Mouse (Mus musculus) thymus, postnatal 10 days (tissue): ENCODE data around the gene Nck2.

Experiments
- DNase-seq, 2 experiments: peaks; one replicate each; pipeline ENCODE4 v3.0.0; 2021; ENCODE audit warnings: low spot score in 2 of 2

Nck2 gene

DNA sequence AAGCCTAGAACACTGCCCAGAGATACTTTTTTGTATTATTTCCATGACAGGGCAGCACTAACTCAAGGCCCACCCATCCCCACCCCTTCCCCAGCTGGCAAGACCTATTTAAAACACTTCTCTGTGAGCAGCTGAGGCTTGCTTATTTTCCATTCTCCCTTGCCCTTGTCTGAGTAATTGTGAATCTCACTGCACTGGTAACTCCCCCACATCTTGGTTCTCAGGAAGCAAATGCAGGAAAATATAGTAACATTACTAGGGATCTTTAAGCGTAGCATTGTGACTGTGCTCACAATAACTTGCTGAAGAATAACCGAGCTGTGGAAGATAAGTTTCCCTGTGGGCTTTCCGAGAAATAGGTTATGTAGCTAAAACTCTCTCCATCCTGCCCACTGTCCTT lies 24.6 kb downstream of the Nck2 start:
- DNase-seq = no peak

DNA sequence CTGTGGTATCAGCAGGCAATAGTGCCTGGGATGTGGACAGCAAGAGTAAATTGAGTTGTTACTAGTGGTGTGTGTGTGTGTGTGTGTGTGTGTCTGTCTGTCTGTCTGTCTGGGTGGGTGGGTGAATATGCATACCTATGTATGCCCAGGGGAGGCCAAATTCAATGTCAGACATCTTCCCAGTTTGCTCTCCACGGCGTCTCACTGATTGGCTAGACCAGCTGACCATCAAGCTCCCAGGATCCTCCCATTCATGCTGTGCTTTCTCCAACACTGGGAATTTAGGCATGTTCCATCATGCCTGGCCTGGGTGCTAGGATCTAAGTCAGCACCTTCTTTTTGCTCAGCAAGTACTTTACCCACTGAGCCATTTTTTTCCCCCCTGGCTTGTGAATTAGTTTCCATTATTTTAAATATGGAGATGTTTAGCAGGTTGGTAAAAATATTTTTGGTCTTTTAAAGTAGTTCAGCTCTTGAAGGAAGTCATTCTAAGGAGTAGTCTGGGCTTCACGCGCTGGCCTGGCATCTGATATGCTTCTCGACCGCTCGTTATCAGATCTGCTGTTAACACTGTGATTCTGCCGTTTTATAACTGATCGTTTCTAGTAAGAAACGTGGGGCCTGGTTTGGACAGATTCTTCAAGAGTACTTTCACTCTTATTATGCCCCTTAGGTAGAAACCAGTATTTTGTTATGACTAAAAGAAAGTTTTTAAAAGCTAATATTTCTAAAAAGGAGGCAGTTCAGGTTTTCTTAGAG lies 26.2 kb downstream of the Nck2 start:
- DNase-seq = no peak

- DNase-seq = no peak
These were observed 27.0 kb downstream of the Nck2 start for GRCm38 (mm10) chr1:43471180-43472045.

DNA sequence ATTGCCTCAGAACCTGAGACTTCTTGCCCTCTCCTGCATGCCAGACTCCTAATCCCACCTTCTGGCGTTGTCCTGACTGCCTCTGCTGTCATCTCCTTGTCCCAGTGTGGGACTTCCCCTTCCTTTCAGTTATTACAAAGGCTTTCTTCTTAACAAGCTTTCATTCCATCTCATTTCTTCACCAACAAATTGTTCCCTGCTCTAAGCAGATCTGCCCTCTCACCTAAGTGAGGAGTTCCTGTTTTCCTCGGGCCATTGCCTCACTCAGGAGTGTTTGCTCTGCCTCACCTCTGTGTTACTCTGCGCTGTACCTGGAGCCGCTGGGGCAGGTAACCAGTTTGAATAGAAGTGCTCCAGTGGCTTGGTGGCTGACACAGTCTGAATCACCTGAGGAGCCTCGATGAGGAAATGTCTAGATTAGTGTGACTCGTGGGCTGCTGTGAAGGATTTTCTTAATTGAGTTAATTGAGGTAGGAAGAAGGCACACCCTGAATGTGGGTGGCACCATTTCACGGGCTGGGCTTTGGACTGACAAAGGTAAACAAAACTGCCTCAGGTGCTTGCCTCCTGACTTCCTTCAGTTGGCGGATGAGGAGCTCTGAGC lies 27.8 kb downstream of the Nck2 start:
- no peak for DNase-seq

DNA sequence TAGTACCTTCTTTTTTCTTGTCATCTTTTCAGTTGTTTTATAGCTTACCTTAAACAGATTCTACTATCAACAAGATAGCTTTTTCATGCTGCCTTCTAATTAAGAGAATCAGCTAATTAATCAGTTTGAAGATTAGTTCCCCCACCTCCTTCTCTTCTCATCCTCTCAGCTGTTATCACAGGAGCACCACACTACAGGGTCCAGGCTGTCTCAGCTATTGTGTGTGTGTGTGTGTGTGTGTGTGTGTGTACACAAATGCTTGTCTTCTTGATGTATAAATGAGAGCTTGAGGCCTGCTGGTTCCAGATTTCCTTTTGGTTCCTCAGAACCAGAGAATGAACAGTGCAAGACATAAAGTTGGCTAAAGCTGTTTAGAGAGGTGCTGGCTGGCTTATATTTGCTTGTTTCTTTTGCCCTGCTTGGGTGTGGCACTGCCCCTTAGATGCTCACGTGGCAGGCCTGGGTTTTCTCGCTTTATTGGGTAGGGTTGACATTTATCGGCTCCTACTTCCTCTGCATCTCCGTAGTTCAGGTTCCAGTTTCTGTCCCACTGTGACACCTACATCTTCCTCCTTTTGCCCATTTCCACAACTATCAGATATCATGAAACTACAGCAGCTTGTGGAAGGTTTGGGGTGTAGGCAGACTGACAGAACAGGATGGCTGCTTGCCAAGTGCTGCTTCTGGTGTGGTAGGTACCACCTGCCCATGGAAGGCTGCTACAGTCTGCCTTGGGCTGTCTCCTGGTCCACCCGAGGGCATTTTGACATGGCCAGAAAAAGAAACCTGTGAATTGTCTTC lies 29.6 kb downstream of the Nck2 start:
- no peak for DNase-seq

DNA sequence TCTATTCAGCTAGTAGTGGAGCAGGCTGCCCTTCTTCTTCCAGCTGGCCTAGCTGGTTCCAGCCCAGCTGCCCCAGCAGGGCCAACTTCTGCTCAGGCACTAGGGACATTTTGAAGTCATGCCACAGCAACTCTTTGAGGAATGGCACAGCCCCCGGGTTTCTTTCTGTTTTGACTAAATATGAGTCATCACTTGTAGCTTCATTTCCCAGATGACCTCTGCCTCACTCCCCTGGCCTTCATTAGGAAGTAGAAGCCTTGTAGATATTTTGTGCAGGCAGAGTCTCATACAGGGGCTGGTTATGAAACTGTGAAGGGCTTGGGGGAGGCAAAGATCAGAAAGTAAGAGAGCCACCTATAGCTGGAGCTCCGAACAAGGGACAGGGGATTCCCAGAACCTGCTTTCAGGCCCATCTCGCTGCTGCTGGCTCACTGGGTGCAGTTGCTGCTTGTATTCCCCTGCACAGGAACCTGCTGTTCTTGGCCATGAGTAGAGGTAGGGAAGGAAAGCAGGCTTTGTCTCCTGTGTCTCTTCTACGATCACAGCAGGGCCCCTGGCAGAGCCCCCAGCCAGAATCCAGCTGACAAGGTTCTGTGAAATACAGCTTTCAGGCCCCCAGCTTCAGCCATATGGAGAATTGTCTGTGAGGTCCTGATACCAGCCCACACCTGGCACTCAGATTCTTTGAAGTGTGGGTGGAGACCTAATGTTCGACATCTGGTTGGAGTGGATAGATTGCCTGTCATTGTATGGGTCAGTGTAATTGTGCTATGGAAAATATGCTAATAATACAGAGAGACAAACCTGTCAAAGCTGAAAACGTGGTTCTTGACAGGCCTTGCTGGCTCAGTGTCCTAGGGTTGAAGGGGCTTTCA lies 30.4 kb downstream of the Nck2 start:
- no peak for DNase-seq

GRCm38 (mm10) chr1:43477954-43478353 lies 33.6 kb downstream of the Nck2 start:
- DNase-seq = no peak

DNA sequence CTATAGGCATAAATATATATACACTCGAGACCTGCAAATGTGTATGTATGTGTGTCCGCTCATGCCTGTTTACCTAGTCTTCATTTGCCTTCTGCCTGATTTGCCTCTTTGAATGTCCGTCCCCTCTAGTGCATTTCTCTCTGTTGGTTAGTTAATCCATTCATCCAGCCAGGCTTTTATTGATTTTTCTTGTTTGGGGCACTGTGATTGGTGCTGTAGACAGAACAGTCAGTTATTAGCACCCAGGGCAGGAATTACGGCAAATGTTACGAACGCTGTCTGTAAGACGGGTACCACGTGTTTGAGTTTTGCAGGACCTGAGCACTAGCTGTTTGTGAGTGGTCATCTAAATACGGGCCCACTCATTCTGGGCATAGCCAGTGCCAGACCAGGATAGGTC lies 40.8 kb downstream of the Nck2 start:
- no peak for DNase-seq

DNA sequence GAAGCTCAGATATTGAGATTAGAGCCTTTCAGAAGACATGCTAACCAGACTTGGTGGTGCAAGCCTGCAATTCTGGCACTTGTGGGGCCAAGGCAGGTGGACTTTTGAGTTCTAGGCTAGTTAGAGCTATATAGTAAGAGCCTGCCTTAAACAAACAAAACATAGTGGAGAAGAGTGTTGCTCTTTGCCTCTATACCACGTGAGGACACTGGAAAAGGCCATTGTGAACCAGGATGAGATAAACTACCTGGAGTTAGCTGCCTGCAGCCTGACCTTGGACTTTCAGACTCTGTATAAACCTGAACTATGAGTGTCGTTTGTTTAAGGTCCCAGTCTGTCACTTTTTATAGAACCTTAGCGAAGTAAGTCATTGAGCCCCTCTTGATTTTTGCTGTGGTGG lies 42.1 kb downstream of the Nck2 start:
- no peak for DNase-seq

GRCm38 (mm10) chr1:43486956-43487722 lies 42.8 kb downstream of the Nck2 start:
- no peak for DNase-seq

DNA sequence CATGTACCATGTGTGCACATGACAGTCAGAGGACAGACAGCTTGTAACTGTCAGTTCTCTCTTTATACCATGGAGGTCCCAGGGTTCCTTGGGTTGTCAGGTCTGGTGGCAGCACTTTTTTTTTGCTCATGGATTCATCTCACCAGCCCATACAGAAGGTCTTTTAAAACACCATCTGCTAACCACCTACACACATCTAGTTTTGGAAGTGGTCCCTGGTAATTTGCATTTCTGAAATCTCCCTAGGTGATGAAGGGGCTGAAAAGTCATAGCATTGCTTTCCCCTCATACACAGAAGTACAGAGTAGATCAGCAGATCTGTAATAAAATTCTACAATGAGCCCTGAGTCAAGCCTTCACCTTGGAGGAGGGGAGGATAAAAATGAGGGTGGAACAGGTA lies 44.9 kb downstream of the Nck2 start:
- no peak for DNase-seq

GRCm38 (mm10) chr1:43491506-43492269 lies 47.3 kb downstream of the Nck2 start:
- DNase-seq = no peak

DNA sequence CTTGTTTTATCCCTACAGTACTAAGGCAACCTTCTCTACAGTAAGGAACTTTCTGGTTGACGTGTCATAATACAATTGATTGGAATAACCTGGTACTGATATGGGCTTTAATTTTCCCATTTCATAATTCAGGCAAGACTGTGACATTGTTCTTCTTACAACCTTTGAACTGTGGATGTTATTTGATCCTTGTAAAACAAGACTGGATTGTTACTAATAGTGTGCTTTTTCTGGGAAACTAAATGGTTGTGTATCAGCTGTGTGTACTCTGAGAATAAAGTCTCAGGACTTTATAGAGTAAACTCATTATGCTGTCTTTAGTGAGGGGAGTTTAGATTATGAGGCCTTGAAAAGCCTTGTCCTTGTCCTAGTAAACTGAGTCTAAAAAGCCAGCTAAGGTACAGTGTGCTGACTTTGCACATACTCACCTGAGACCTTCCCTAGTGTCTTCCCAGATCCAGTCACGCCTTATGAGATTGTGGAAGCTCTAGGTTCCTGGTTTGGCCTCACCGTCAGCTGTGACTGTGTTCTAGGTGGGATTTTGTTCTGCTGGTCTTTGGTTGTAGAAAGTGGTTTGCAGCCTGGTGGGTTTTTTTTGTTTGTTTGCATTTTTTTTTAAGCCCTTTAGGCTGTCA lies 48.5 kb downstream of the Nck2 start:
- no peak for DNase-seq

GRCm38 (mm10) chr1:43496051-43496450 lies 51.7 kb downstream of the Nck2 start:
- no peak for DNase-seq

GRCm38 (mm10) chr1:43496993-43497392 lies 52.6 kb downstream of the Nck2 start:
- DNase-seq = no peak

- no peak for DNase-seq
These were observed 53.6 kb downstream of the Nck2 start for GRCm38 (mm10) chr1:43497951-43498350.

GRCm38 (mm10) chr1:43500121-43500520 lies 55.7 kb downstream of the Nck2 start:
- peak; percentile 48 to 50 for DNase-seq

- peak in 1 of 2 experiments; percentile 35 for DNase-seq
These were observed 57.0 kb downstream of the Nck2 start for GRCm38 (mm10) chr1:43501143-43501919.
